Mouse (Mus musculus) 3134 (cell line): ENCODE measurements around the gene Fndc3b.
A peak's percentile ranks its signal among the peaks of the same experiment; 100 is the strongest.

Experiments used
- DNase-seq: peaks from one replicate; pipeline ENCODE4 v3.0.0-alpha.2; 2011; ENCODE audit warnings: low spot score; ENCODE audit not compliant: insufficient read length; ENCODE audit errors: extremely low read depth

The Fndc3b gene

DNA sequence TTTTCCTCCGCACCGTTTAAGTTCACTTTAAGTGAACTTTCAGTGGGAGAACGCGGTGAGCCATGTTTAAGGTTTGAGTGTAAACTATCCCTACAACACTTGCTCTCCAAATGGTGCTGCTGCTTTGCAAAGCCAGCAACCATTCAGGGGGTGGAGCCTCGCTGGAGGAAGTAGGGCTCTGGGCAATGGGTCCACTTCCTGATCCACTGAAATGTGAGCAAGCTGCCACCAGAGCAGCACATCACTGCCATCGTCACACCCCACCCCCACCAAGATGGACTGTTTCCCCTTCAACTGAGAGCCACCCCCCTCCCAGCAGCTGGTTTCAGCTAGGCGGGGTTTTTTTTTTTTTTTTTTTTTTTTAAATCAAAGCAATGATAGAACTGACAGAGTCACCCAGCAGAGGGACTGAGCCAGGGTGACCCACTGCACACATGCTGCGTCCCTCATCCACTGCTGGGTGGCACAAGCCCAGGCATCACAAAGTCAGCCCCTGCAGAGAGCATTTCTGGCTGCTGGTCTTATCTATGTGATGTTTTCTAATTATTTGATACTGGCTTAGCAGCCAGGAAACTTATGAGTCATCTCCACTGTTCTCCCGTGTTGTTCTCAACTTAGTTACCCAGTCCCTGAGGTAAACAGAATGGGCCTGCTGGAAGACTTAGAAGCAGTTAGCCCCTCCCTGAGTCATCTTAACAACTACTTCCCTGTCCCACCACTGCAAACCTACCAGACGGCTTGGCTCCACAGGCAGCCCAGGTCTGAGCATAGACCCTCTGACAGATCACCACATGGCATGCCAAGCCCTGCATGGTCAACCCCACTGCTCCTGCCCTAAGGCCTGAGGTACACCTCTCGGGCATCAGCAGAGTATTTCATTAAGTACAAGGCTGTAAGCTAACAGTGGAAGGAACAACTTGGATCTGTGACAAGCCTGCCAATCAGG is 112.4 kb downstream of the Fndc3b start:
- peak; percentile 30 for DNase-seq

DNA sequence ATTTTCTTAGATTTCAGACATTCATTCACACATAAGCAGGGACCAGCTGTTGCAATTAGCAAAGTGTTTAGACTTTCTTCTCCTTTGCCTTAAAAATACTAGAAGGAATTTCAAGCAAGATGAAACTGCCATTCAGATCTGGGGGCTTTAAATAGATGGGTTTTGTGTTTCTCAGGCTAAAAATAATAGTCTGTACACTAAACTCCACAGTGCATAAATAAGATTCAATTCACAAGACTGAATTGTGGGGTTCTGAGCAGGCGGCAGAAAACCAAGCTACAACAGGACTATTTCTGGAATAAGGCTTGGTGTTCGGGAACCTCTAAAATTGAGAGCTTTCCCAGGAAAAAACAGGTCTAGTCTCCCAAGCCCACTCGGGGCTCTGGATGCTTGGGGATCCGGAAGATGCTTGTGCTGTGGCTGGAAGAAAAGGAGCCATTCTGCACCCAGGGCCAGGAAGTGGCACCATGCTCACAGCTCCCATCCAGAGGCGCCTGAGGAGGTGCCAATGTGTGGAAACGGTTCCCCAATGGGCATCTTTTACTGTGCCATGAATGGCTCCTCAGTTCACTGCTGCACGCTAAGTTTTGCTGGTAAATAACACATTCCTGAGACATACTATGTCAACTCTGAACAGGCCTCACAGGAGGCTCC is 117.5 kb downstream of the Fndc3b start:
- DNase-seq = no peak

- DNase-seq = no peak
Observed at GRCm38 (mm10) chr3:27592728-27593484, 118.2 kb downstream of the Fndc3b start.

DNA sequence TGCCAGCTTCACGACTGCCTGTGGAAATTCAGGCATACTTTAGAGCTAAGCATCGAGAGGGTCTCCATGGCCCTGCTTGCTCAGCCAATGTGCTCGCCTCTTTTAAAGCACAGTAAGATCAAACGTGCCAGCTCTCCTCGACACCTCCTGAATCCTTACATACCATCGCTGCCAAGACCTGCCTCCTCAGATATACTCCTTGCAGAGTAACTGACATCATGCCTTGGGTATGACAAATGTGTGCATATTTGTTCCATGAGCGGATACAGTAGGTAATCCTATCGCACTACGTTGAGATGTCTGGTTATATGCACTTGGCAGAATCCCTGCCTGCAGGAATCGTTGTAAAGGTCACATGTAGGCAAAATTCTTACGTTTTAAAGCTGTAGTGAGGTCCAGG is 120.3 kb downstream of the Fndc3b start:
- no peak for DNase-seq

DNA sequence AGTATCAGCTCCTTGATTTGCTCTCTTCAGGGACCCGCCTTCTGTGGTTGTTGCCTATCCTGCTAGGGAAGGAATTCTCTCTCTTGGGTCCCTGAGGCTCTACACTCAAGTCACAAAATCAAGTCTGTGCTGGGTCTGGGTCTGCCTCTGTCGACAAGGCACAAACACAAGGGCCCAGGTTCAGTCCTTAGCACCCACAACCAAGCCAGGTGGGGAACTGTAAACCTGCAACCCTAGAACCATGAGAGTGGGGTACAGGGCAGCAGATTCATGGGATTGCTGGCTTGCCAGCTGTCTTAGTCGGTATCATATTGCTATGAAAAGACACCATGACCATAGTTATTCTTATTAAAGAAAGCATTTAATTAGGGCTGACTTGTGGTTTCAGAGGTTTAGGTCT is 121.8 kb downstream of the Fndc3b start:
- no peak for DNase-seq

- DNase-seq = no peak
Observed at GRCm38 (mm10) chr3:27588604-27589003, 122.5 kb downstream of the Fndc3b start.

GRCm38 (mm10) chr3:27584607-27585605 is 126.2 kb downstream of the Fndc3b start:
- DNase-seq = peak; percentile 76

DNA sequence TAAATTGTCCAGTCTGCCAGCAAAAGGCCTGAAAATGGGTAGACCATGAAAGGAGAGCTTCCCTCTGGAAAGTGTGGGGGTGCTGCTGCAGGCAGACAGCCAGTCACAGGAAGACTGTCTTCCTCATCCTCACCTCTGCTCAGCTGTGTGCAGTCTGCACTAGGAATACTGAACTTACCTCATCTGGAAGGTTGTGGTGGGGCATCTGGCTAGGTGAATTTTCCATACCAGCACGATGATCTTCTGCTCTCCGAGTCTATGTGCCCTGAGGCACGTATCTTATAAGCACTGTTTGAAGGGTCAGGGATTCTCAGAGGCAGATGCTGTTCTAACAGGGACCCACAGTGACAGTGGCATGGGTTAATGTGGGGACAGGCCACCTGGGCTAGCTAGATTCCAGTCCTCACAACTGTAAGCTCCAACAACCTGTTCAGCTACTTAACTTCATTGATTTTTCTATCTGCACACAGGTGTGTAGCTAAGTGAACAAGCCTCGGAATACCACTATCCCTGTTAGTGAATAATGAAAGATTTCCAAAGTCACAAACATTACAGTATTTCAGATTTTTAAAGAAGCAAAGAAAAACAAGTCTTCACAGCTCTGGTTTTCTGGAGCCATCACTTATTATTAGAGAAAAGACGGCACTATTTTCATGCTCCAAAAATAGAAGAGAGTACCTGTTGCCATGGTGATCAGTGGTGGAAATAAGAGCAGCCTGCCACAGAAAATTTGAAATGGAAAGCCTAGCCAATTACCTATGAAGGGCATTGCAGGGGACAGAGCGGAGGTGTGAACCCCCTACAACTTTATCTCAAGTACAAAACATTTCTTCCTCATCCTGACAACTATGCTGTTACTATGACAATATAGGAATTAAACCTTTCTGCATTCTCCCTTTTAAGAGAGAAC is 128.9 kb downstream of the Fndc3b start:
- no peak for DNase-seq

- no peak for DNase-seq
Observed at GRCm38 (mm10) chr3:27580956-27581355, 130.2 kb downstream of the Fndc3b start.

DNA sequence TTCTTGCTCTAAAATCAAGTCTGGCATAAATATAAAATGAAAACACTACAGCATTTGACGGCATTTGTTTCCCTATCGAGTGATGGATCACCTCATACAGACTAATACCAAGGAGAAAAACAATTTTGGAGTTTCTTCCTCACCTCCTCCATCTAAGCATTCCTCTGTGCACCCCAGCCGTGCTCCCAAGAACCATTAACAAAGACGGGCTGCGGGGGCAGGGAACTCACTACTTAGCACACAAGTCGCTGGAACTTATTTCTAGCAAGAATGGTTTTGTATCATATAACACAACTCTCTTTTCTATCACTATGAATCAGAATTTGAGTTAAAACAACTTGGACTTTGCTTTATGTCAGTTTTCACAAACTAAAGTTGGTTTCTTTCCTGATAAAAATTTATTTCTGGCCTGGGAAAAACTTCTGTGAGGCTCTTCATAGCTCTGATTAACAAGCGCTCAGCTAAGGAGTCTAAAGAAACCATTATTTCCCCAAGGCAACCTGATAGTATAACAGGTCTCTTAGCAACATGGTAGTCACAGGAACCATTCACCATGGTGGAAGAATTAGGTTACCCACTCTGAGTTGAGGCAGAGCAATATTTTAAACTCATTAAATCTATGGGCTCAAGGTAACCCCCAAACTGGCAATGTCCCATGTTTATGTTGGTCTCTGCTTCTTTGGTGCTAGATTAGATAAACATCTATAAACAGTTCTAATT is 131.1 kb downstream of the Fndc3b start:
- no peak for DNase-seq

- no peak for DNase-seq
Observed at GRCm38 (mm10) chr3:27579229-27579628, 131.9 kb downstream of the Fndc3b start.

DNA sequence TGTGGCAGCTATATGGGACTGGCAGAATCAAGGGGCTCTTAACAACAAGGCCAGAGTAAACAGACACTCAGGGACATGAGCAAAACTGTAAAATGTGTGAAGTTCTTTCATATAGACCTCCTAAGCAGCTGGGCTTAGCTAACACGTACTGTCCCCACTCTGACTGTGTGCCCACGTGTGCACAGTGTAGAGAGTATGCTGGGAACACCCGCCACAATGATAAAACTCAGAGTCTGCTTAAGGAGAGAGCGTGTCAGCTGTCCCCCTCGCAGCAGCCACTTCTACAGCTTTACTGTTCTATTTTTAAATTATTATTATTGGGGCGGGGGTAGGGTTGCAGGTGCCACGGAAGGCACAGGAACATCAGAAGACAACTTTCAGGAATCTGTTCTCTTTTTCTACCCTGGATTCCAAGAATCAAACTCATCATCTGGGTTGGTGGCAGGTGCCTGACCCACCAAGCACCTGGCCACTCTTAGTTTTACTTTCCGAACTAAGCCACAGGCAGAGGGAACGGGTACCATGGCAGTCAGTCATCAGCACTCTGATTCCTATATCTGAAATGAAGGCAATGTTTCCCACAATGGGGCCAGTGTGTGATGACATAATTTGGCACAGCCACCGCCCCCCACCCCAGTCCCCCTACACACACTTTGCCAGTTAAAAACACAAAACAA is 133.6 kb downstream of the Fndc3b start:
- DNase-seq = no peak

DNA sequence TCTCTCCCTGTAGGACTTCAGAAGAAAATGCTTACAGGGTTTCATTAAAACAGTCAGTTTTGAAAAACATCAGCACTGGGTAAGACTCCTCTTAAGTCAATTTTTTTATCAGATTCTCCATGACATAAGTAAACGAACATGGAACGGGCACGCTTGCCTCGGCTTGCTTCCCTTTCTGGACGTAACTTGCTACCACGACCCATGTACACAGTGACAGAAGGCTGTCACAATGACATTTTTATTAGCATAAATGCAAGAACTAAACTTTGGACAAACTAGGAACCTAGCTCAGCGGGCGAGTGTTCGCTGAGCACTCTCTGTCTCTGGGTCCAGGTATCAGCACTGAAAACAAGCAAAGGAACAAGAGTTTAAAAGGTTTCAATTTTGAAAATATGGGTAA is 136.9 kb downstream of the Fndc3b start:
- DNase-seq = no peak

DNA sequence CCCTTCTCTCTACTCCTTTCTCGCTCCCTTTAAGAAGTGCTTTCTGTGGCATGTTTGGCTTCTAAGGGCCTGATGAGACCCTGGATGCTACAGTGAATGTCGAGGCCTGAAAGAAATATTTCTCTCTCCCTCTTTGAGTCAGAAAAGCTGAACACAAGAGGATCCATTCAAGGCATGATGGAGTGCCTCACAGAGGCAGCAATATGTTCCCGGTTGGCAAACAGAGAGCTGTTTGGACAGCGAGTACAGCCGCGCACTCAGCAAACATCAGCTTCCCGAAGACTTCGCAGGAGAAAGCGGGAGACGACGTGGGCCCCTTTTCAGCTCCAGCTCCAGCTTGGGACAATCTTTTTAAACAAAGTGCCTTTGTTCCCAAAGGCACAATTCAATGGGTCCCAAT is 137.6 kb downstream of the Fndc3b start:
- no peak for DNase-seq

DNA sequence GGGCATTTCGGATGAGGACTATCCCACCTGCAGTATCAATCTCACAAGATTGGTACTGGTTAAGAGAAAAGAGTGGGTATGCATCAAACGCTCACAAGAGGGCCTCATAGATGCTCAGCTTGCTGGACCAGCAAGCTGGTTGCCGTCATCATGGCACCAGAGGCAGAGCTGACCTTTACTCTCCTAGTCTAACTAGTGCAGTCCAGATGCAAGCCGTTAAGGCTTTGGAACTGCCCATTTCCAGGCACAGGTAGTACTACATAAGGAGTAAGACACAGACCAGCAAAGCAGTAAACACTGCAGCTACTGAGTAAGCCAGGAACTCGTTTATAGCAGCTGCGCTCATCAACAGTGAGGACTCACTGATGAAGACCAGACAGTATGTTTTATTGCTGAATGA is 138.8 kb downstream of the Fndc3b start:
- DNase-seq = no peak

GRCm38 (mm10) chr3:27565314-27565713 is 145.8 kb downstream of the Fndc3b start:
- no peak for DNase-seq

DNA sequence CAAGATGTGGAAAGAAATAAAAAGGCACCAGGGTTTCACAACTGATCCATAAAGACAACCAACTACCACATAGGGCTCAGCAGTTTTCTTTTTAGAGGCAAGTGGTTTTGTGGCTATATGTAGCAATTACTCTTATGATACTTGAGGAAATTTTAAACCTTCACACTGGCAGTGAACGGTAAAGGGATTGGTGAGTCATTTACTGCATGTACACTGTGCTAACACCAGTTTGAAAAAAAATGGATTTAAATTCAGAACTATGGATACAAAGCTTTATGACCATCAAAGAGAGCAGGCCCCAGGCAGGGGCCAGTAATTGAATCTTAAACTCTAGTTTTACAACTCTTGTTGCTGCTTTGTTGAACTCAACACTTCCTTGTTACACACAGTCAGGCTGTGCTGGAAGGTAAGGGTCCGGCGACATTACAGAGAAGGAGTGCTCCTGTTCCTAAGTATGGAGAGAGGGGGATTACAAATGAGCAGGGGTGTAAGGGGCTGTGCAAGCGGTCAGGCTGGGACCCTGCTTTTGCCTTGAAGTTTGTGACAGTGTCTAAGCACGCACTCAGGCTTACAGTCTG is 148.0 kb downstream of the Fndc3b start:
- no peak for DNase-seq

DNA sequence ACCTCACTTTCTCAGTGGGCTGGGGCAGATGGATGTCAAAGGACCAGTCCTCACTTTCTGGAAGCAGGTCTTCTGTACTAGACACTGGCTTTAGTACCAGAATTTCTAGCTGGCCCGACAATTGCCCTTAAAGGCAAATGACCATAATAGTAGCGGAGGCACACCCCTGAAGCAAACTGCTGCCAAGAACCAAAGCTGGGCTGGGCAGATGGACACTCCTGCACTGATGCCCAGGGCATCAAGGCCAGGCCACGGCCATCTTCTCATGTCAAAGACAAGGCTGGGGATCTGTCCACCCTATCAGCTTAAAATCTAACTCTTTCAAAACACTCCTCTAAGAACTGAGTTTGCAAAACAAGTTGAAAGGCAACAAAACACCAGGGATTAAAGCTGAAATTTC is 148.6 kb downstream of the Fndc3b start:
- DNase-seq = no peak
